Mouse (Mus musculus) liver, embryonic 11.5 days (tissue): ENCODE results near the gene Sox5. TPM values are rescaled to one million over a fixed set of nuclear protein-coding genes. Genes with fewer than 3 reads are reported as not detected.

Experiments
- ATAC-seq: fragments of 200-750 bp; cut with Nextera tagmentation; replicated peaks from 2 replicates; pipeline ENCODE4 v1.8.0; 2017; ENCODE audit warnings: moderate number of reproducible peaks, mild to moderate bottlenecking, moderate TSS enrichment, moderate library complexity; ENCODE audit not compliant: low FRiP score
- DNase-seq: peaks from one replicate; pipeline ENCODE4 v3.0.0-alpha.2; 2017; ENCODE audit warnings: low spot score
- H3K27ac ChIP-seq: fragments of 300-500 bp; sonication (generic); 2 replicates; pipeline ENCODE4 v1.5.1; 2014; ENCODE audit warnings: mild to moderate bottlenecking, low read depth, low read length, control low read depth
- H3K27me3 ChIP-seq: fragments of 300-500 bp; sonication (generic); replicated peaks from 2 replicates; pipeline ENCODE4 v1.6.1; 2014; ENCODE audit warnings: low read length, mixed read lengths; ENCODE audit not compliant: control insufficient read depth, insufficient read depth
- H3K36me3 ChIP-seq: fragments of 300-500 bp; sonication (generic); 2 replicates; pipeline ENCODE4 v1.6.1; 2014; ENCODE audit warnings: mild to moderate bottlenecking, low read length, moderate library complexity, mixed read lengths; ENCODE audit not compliant: control insufficient read depth, insufficient read depth
- H3K4me1 ChIP-seq: fragments of 300-500 bp; sonication (generic); replicated peaks from 2 replicates; pipeline ENCODE4 v1.6.1; 2014; ENCODE audit warnings: low read length, mixed read lengths; ENCODE audit not compliant: control insufficient read depth, insufficient read depth
- H3K4me2 ChIP-seq: fragments of 300-500 bp; sonication (generic); 2 replicates; pipeline ENCODE4 v1.6.1; 2014; ENCODE audit warnings: mild to moderate bottlenecking, control low read depth, moderate library complexity
- H3K4me3 ChIP-seq: fragments of 300-500 bp; sonication (generic); 2 replicates; pipeline ENCODE4 v1.5.1; 2014; ENCODE audit warnings: low read depth, low read length, control low read depth
- H3K9ac ChIP-seq: fragments of 300-500 bp; sonication (generic); 2 replicates; pipeline ENCODE4 v1.6.1; 2014; ENCODE audit warnings: low read depth, low read length, control low read depth
- H3K9me3 ChIP-seq: fragments of 300-500 bp; sonication (generic); 2 replicates; pipeline ENCODE4 v1.6.1; 2016; ENCODE audit warnings: low read length, inconsistent platforms, mixed read lengths; ENCODE audit not compliant: control insufficient read depth
- WGBS: fragments of 180-500 bp; shearing (Covaris S2); extraction: QIAGEN DNeasy Blood & Tissue Kit; methylation state at CpG from one replicate; pipeline ENCODE4 v1.1.7; 2014; 5-methylcytosine and 5-hydroxymethylcytosine counted together
- polyA plus RNA-seq: library from polyadenylated mRNA; unstranded; fragments of >200 nt; fragmentation: Nextera tagmentation; extraction: Ambion mirVana; gene quantifications from 2 replicates; pipeline ENCODE4 v1.2.1, GENCODE M21; 2014

Gene Sox5
- polyA plus RNA-seq, 1 experiment from 2014 or later: 10.6 TPM

GRCm38 (mm10) chr6:144746436-144746835 is 35.3 kb downstream of the Sox5 start:
- H3K4me3 ChIP-seq: no peak overlapping the region
- no peak overlapping the region for H3K4me2 ChIP-seq
- H3K27me3 ChIP-seq: no peaks in the 10 kb centered on the region
- H3K4me1 ChIP-seq: no peaks in the 10 kb centered on the region
- no peak for DNase-seq
- no peaks in the 10 kb centered on the region for H3K9me3 ChIP-seq
- H3K36me3 ChIP-seq: no peaks in the 10 kb centered on the region
- ATAC-seq: no peak
- no peak overlapping the region for H3K9ac ChIP-seq
- WGBS: 86% methylated on average over 10 of the region's 10 CpGs
- H3K27ac ChIP-seq: no peak overlapping the region

- Histone ChIP-seq H3K9me3 (no peaks in the 10 kb centered on the region), H3K4me2 (no peak overlapping the region), H3K27me3 (no peaks in the 10 kb centered on the region), H3K27ac (no peak overlapping the region), H3K4me1 (0 out of 2 replicates have a peak, but pooled peaks cover 3% of the 10 kb centered on the region), H3K36me3 (no peaks in the 10 kb centered on the region; the same call in 1 of the 2 replicates), H3K9ac (no peak overlapping the region), H3K4me3 (no peak overlapping the region)
- ATAC-seq (no peak), DNase-seq (no peak)
- 51% methylated on average over 3 of the region's 3 CpGs for WGBS
These were observed 39.2 kb downstream of the Sox5 start for GRCm38 (mm10) chr6:144742559-144742958.

GRCm38 (mm10) chr6:144741080-144741655 is 40.6 kb downstream of the Sox5 start:
- 69% methylated on average over 3 of the region's 3 CpGs for WGBS
- Histone ChIP-seq H3K27me3 (no peaks in the 10 kb centered on the region), H3K9me3 (no peaks in the 10 kb centered on the region), H3K27ac (no peak overlapping the region), H3K9ac (no peak overlapping the region), H3K4me3 (no peak overlapping the region), H3K36me3 (no peaks in the 10 kb centered on the region; the same call in 1 of the 2 replicates), H3K4me1 (0 out of 2 replicates have a peak, but pooled peaks cover 3% of the 10 kb centered on the region), H3K4me2 (no peak overlapping the region)
- no peak; the same call in 1 of the 2 replicates for ATAC-seq
- no peak for DNase-seq

- no peak overlapping the region for H3K27ac ChIP-seq
- no peaks in the 10 kb centered on the region for H3K9me3 ChIP-seq
- WGBS: 69% methylated on average over 3 of the region's 3 CpGs
- H3K36me3 ChIP-seq: no peaks in the 10 kb centered on the region; the same call in 1 of the 2 replicates
- no peak overlapping the region for H3K9ac ChIP-seq
- ATAC-seq (0 out of 2 replicates have a peak, but pooled peaks have one; percentile 45), DNase-seq (no peak)
- H3K27me3 ChIP-seq: no peaks in the 10 kb centered on the region
- 0 out of 2 replicates have a peak, but pooled peaks cover 3% of the 10 kb centered on the region for H3K4me1 ChIP-seq
- H3K4me3 ChIP-seq: no peak overlapping the region
- H3K4me2 ChIP-seq: no peak overlapping the region
These were observed 41.4 kb downstream of the Sox5 start for GRCm38 (mm10) chr6:144740343-144740742.

- Histone ChIP-seq H3K27me3 (no peaks in the 10 kb centered on the region), H3K9me3 (no peaks in the 10 kb centered on the region), H3K9ac (no peak overlapping the region), H3K4me1 (0 out of 2 replicates have a peak, but pooled peaks cover 3% of the 10 kb centered on the region), H3K4me2 (no peak overlapping the region), H3K27ac (no peak overlapping the region), H3K36me3 (no peaks in the 10 kb centered on the region; the same call in 1 of the 2 replicates), H3K4me3 (no peak overlapping the region)
- ATAC-seq: no peak
- WGBS: 80% methylated on average over 2 of the region's 2 CpGs
- no peak for DNase-seq
These were observed 42.0 kb downstream of the Sox5 start for GRCm38 (mm10) chr6:144739753-144740152.

- ATAC-seq (no peak), DNase-seq (no peak)
- H3K36me3 ChIP-seq: no peaks in the 10 kb centered on the region; the same call in 1 of the 2 replicates
- H3K27ac ChIP-seq: no peak overlapping the region
- H3K9me3 ChIP-seq: no peaks in the 10 kb centered on the region
- no peak overlapping the region for H3K9ac ChIP-seq
- H3K4me1 ChIP-seq: 0 out of 2 replicates have a peak, but pooled peaks cover 3% of the 10 kb centered on the region
- H3K4me3 ChIP-seq: no peak overlapping the region
- H3K27me3 ChIP-seq: no peaks in the 10 kb centered on the region
- WGBS: 85% methylated on average over 5 of the region's 5 CpGs
- H3K4me2 ChIP-seq: no peak overlapping the region
These were observed 44.0 kb downstream of the Sox5 start for GRCm38 (mm10) chr6:144737786-144738185.

- Histone ChIP-seq H3K9ac (no peak overlapping the region), H3K27ac (no peak overlapping the region), H3K4me2 (no peak overlapping the region), H3K27me3 (no peaks in the 10 kb centered on the region), H3K4me3 (no peak overlapping the region), H3K4me1 (no peaks in the 10 kb centered on the region), H3K9me3 (no peaks in the 10 kb centered on the region), H3K36me3 (no peaks in the 10 kb centered on the region)
- ATAC-seq (no peak), DNase-seq (no peak)
- WGBS: 73% methylated on average over 10 of the region's 10 CpGs
These were observed 50.4 kb downstream of the Sox5 start for GRCm38 (mm10) chr6:144731251-144731970.

- ATAC-seq: no peak
These were observed 58.1 kb downstream of the Sox5 start for GRCm38 (mm10) chr6:144723530-144724144.

More at GRCm38 (mm10) chr6:144723530-144724144, 58.1 kb downstream of the Sox5 start:
- H3K4me2 ChIP-seq: no peak overlapping the region
- H3K9ac ChIP-seq: no peak overlapping the region
- no peaks in the 10 kb centered on the region for H3K36me3 ChIP-seq
- 44% methylated on average over 12 of the region's 12 CpGs for WGBS
- no peak overlapping the region for H3K27ac ChIP-seq
- no peak for DNase-seq
- peaks cover 4% of the 10 kb centered on the region; the same call in 1 of the 2 replicates for H3K4me1 ChIP-seq
- no peaks in the 10 kb centered on the region for H3K27me3 ChIP-seq
- no peak overlapping the region for H3K4me3 ChIP-seq
- H3K9me3 ChIP-seq: no peaks in the 10 kb centered on the region
